13 mouse cellular contexts compared by ENCODE assay signal in the genomic region with DNA sequence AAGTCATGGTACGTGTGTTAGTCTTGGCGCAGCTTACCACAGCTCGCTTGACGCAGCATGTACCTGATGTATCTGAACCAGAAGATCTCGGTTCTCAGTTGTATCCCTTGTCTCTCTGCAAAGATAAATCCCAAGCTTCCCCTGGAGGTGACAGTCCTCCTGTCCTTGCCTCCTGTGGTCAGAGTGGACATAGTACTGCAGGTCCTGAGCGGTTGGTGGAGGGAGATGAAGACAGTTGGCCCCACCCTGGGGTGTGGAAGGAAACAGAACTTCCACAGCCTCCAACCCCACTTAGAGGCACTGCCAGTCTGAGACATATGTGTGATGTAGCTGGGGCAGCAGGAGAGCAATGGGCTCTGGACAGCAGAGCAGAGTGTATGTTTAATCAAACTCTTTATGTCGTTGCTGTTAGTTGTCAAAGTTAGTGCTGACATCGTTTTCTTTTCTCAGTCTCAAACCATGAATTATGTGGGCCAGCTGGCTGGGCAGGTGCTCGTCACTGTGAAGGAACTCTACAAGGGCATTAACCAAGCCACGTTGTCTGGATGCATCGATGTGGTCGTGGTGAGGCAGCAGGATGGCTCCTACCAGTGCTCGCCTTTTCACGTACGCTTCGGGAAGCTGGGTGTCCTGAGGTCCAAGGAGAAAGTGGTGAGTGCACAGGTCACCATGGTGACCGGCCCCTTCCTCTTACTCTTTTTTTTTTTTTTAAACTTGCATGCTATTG. TPM values are rescaled to one million over a fixed set of nuclear protein-coding genes. Genes with fewer than 3 reads are reported as not detected.
DNase-seq lines count a peak whose midpoint lies in the region; ATAC-seq and TF ChIP-seq lines count a peak whose summit lies in the region.
"Had no signal": no experiment of that assay in that cellular context is flagged by ENCODE, and none has a peak within 500 bp of the region (broad histone marks: within the 10 kb centered on the region; RNA-seq: fewer than 3 reads in every experiment).

No protein-coding gene starts in this region.

- peak overlapping the region; percentile 12; the same call in 1 of the 2 replicates for H3K4me3 ChIP-seq in brown adipose tissue, adult 24 weeks (ENCODE audit: insufficient read depth, low read depth, low read length)
- 0 out of 2 replicates have a peak overlapping the region, but pooled peaks have one; percentile 5 for H3K4me3 ChIP-seq in liver, embryonic 11.5 days (ENCODE audit: low read depth, low read length)
- no peak overlapping the region for H3K4me3 ChIP-seq in layer of hippocampus, adult 2 months
- H3K4me3 ChIP-seq: heart, embryonic 15.5 days; lung, embryonic 15.5 days had no signal

- peak overlapping the region; percentile 32; the same call in 1 of the 2 replicates for H3K9ac ChIP-seq in liver, embryonic 11.5 days (ENCODE audit: low read depth, low read length)
- H3K9ac ChIP-seq: heart, embryonic 15.5 days; lung, embryonic 15.5 days had no signal

- peaks cover 11% of the 10 kb centered on the region; the same call in 1 of the 2 replicates for H3K36me3 ChIP-seq in liver, embryonic 11.5 days (ENCODE audit: control insufficient read depth, insufficient read depth, low read length)
- H3K36me3 ChIP-seq: heart, embryonic 15.5 days had no signal

- ATAC-seq in liver, embryonic 11.5 days (replicated peaks; ENCODE audit: low FRiP score): no peak
- ATAC-seq in neutrophil, adult 5-6 weeks (ENCODE audit: extremely low read depth, insufficient number of reproducible peaks, low FRiP score, poor library complexity, severe bottlenecking): peak; percentile 34

- no peaks in the 10 kb centered on the region; the same call in 1 of the 2 replicates for H3K4me1 ChIP-seq in brown adipose tissue, adult 24 weeks (ENCODE audit: control insufficient read depth, insufficient read depth, insufficient read length, low read length)
- H3K4me1 ChIP-seq in liver, embryonic 11.5 days (replicated peaks; ENCODE audit: control insufficient read depth, insufficient read depth, low read length): peaks cover 49% of the 10 kb centered on the region
- H3K4me1 ChIP-seq: lung, embryonic 15.5 days had no signal

- peak overlapping the region; percentile 58 for H3K4me2 ChIP-seq in liver, embryonic 11.5 days
- H3K4me2 ChIP-seq: heart, embryonic 15.5 days; lung, embryonic 15.5 days had no signal

- no peak for TF ChIP-seq CTCF in layer of hippocampus, adult 2 months (conservative IDR thresholded peaks at IDR 0.05)

- H3K27ac ChIP-seq in brown adipose tissue, adult 24 weeks (replicated peaks; ENCODE audit: low read depth, low read length): 0 out of 2 replicates have a peak overlapping the region, but pooled peaks have one; percentile 5
- peak overlapping the region; percentile 42 for H3K27ac ChIP-seq in liver, embryonic 11.5 days (ENCODE audit: low read depth, low read length)
- H3K27ac ChIP-seq in layer of hippocampus, adult 2 months: no peak overlapping the region
- H3K27ac ChIP-seq: heart, embryonic 15.5 days; lung, embryonic 15.5 days had no signal

- peak; percentile 43 to 47 for DNase-seq in spleen, postnatal 10 days (ENCODE audit: low spot score in 2 of 2)
- DNase-seq in spleen, postnatal 14 days (ENCODE audit: low spot score in 2 of 2): no peak
- DNase-seq in liver, embryonic 11.5 days (ENCODE audit: low spot score): no peak
- DNase-seq in yolk sac, embryonic 10.5 days (ENCODE audit: low spot score): no peak
- no peak for DNase-seq in layer of hippocampus, adult 2 months (ENCODE audit: low spot score in 2 of 2)
- DNase-seq: adrenal gland, postnatal 14 days; cerebellum, adult 18-20 months; kidney, adult 2 months; thymus, adult 2 months had no signal

- 66% methylated on average over 17 of the region's 17 CpGs for WGBS in liver, embryonic 11.5 days

- H3K27me3 ChIP-seq in liver, embryonic 11.5 days (replicated peaks; ENCODE audit: control insufficient read depth, insufficient read depth, low read length): no peaks in the 10 kb centered on the region
- H3K27me3 ChIP-seq: heart, embryonic 15.5 days; lung, embryonic 15.5 days had no signal

- no peaks in the 10 kb centered on the region for H3K9me3 ChIP-seq in liver, embryonic 11.5 days (ENCODE audit: control insufficient read depth, low read length)
- H3K9me3 ChIP-seq: heart, embryonic 15.5 days; lung, embryonic 15.5 days had no signal

RNA-seq across cellular contexts. Expression of gene Lpin2, which starts 32.3 kb away (rescaled TPM):
- 3.3 and 6.3 TPM in 2 replicates for polyA plus RNA-seq in brown adipose tissue, adult 24 weeks (2012; ENCODE audit: insufficient read depth, insufficient read length, missing spikeins)
- polyA plus RNA-seq in liver, embryonic 11.5 days (2014; fragmentation: Nextera tagmentation; extraction: Ambion mirVana): 37.7 and 37.9 TPM in 2 replicates
- total RNA-seq in neutrophil, adult 5-6 weeks (2017): 118 and 135 TPM in 2 replicates
- total RNA-seq in layer of hippocampus, adult 2 months (2021): 100 to 1,000 TPM in 1 of 2 experiments, 10 to 100 TPM in 1; 95.8 to 109 TPM

Comparison
In these comparisons a context has a peak if more than half of its experiments do, and no peak if none do; other contexts are left out.
1. DNase-seq: peak in spleen, postnatal 10 days (2 of 2); none in spleen, postnatal 14 days (0 of 2), liver, embryonic 11.5 days (single experiment), yolk sac, embryonic 10.5 days (single experiment) and layer of hippocampus, adult 2 months (0 of 2).